Mouse (Mus musculus): ENCODE data around the gene Ptprf. TPM values are rescaled to one million over a fixed set of nuclear protein-coding genes. Genes with fewer than 3 reads are reported as not detected.
A peak's percentile ranks its signal among the peaks of the same experiment; 100 is the strongest.

The Ptprf gene
- polyA plus RNA-seq, 1 experiment from 2014 or later = 94.4 TPM

- 95% methylated on average over 15 of the region's 16 CpGs for WGBS
- Histone ChIP-seq H3K36me3 (peaks cover 91% of the 10 kb centered on the region), H3K9me3 (replicated peaks) (no peaks in the 10 kb centered on the region), H3K4me3 (no peak overlapping the region), H3K4me1 (peaks cover 24% of the 10 kb centered on the region), H3K27ac (replicated peaks) (no peak overlapping the region), H3K27me3 (ENCODE audit: low read depth, poor library complexity, severe bottlenecking) (no peaks in the 10 kb centered on the region)
- DNase-seq (ENCODE audit: low spot score) = no peak
These were observed 51.1 kb downstream of the Ptprf start for GRCm38 (mm10) chr4:118239960-118240689.

GRCm38 (mm10) chr4:118238666-118239065, 52.5 kb downstream of the Ptprf start:
- Histone ChIP-seq H3K27ac (replicated peaks) (peak overlapping the region; percentile 59), H3K4me3 (no peak overlapping the region), H3K36me3 (peaks cover 91% of the 10 kb centered on the region), H3K4me1 (peaks cover 24% of the 10 kb centered on the region), H3K27me3 (ENCODE audit: low read depth, poor library complexity, severe bottlenecking) (no peaks in the 10 kb centered on the region), H3K9me3 (replicated peaks) (no peaks in the 10 kb centered on the region)
- DNase-seq (ENCODE audit: low spot score) = no peak
- 91% methylated on average over 6 of the region's 6 CpGs for WGBS

GRCm38 (mm10) chr4:118236871-118237270, 54.3 kb downstream of the Ptprf start:
- Histone ChIP-seq H3K4me1 (peaks cover 24% of the 10 kb centered on the region), H3K4me3 (no peak overlapping the region), H3K27me3 (ENCODE audit: low read depth, poor library complexity, severe bottlenecking) (no peaks in the 10 kb centered on the region), H3K36me3 (peaks cover 91% of the 10 kb centered on the region), H3K27ac (replicated peaks) (no peak overlapping the region), H3K9me3 (replicated peaks) (no peaks in the 10 kb centered on the region)
- 74% methylated on average over 9 of the region's 9 CpGs for WGBS
- DNase-seq (ENCODE audit: low spot score) = no peak

DNA sequence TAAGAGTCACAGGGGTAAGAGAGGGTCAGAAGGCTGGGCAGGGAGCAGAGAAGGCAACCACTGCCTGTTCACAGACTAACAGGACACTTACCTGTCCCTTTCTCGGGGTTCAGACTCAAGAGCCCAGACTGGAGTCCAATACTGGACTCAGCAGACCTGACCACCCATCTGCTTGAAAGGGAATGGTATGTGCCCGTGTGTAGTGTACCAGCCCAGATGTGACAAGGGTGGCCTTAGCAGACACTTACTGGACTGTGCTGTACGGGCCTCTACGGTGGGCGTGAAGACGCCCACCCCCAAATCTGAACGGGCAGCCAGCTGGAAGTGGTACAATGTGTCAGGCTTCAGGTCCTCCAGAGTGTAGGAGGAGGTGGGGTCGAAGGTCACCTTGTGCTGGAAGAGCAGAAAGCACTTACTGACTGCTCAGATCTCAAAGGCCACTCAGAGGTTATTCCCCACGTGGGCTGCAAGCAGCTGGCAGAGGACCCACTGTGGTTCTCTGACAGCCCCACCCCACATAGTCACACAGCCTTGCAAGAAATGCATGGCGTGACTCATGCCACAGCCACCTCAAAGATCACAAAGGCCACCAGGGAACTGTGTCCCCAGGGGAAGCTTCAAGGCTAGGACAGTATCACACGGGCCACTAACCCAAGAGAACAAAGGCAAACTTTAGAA, 56.4 kb downstream of the Ptprf start:
- Histone ChIP-seq H3K9me3 (replicated peaks) (no peaks in the 10 kb centered on the region), H3K4me1 (peaks cover 24% of the 10 kb centered on the region), H3K36me3 (peaks cover 94% of the 10 kb centered on the region), H3K27ac (replicated peaks) (peak overlapping the region; percentile 24; the same call in 1 of the 2 replicates), H3K27me3 (ENCODE audit: low read depth, poor library complexity, severe bottlenecking) (no peaks in the 10 kb centered on the region), H3K4me3 (no peak overlapping the region)
- WGBS = 82% methylated on average over 11 of the region's 11 CpGs
- DNase-seq (ENCODE audit: low spot score) = no peak

GRCm38 (mm10) chr4:118233886-118234285, 57.3 kb downstream of the Ptprf start:
- WGBS = 87% methylated on average over 2 of the region's 2 CpGs
- DNase-seq (ENCODE audit: low spot score) = no peak
- no peaks in the 10 kb centered on the region for H3K9me3 ChIP-seq (replicated peaks)
- H3K4me1 ChIP-seq = peaks cover 25% of the 10 kb centered on the region
- no peak overlapping the region for H3K4me3 ChIP-seq
- no peak overlapping the region for H3K27ac ChIP-seq (replicated peaks)
- no peaks in the 10 kb centered on the region for H3K27me3 ChIP-seq (ENCODE audit: low read depth, poor library complexity, severe bottlenecking)
- peaks cover 100% of the 10 kb centered on the region for H3K36me3 ChIP-seq

DNA sequence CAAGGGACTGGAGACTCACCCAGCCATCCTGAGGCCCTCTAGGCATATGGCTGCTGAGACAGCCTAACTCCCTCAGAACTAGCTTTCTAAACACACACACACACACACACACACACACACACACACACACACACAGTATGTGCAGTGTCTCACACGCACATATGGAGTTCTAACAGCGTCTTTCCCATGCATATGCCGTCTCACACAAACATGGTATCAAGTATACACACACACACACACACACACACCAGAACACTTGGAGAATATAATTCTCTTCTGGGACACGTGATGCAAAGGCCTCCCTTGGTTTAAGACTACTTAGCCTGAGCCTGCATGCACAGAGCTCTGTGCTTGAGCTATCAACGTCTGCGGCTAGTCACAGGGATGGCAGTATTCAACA, 59.3 kb downstream of the Ptprf start:
- H3K36me3 ChIP-seq = peaks cover 100% of the 10 kb centered on the region
- no peaks in the 10 kb centered on the region for H3K9me3 ChIP-seq (replicated peaks)
- no peak for DNase-seq (ENCODE audit: low spot score)
- 0 out of 2 replicates have a peak, but pooled peaks cover 5% of the 10 kb centered on the region for H3K4me1 ChIP-seq
- H3K4me3 ChIP-seq = no peak overlapping the region
- 87% methylated on average over 6 of the region's 6 CpGs for WGBS
- H3K27ac ChIP-seq (replicated peaks) = no peak overlapping the region
- H3K27me3 ChIP-seq (ENCODE audit: low read depth, poor library complexity, severe bottlenecking) = no peaks in the 10 kb centered on the region

DNA sequence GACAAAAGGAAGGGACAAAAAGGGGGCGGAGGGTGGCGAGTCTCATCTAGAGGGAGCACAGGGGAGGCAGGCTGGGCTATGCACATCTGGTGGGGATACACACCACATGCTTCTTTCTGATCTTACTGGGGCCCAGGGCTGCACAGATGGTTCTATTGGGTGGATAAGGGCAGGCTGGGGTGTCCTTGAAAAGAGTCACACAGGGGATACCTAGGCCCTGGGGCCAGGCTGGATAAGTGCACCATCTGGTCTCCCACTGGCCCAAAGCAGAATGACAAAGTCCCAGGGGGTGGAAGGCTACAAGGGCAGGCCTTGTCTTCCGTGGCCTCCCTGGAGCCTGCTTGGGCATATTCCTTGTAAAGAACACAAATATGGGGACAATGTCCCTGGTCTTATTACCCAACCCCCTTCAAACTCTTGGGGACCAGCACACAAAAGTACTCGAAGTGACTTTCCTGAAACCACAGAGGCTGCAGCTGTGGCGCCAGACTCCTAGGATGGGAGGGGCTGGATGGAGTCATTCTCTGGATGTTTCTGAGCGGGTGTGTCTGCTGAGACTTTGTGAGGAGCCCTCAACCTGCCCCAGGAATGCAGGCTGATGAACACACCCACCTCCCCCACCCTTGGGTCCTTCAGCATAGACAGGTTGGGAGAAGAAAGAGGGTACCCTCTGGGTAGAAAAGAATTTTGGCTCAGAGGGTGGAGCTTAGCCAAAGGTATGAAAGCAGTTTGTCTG, 62.0 kb downstream of the Ptprf start:
- Histone ChIP-seq H3K36me3 (peaks cover 100% of the 10 kb centered on the region), H3K27ac (replicated peaks) (peak overlapping the region; percentile 33; the same call in 1 of the 2 replicates), H3K27me3 (ENCODE audit: low read depth, poor library complexity, severe bottlenecking) (no peaks in the 10 kb centered on the region), H3K4me3 (no peak overlapping the region), H3K4me1 (0 out of 2 replicates have a peak, but pooled peaks cover 2% of the 10 kb centered on the region), H3K9me3 (replicated peaks) (no peaks in the 10 kb centered on the region)
- 84% methylated on average over 6 of the region's 6 CpGs for WGBS
- DNase-seq (ENCODE audit: low spot score) = no peak

- no peak for DNase-seq (ENCODE audit: low spot score)
- H3K4me1 ChIP-seq = 0 out of 2 replicates have a peak, but pooled peaks cover 2% of the 10 kb centered on the region
- H3K9me3 ChIP-seq (replicated peaks) = no peaks in the 10 kb centered on the region
- 89% methylated on average over 12 of the region's 12 CpGs for WGBS
- H3K4me3 ChIP-seq = no peak overlapping the region
- no peak overlapping the region; the same call in 1 of the 2 replicates for H3K27ac ChIP-seq (replicated peaks)
- no peaks in the 10 kb centered on the region for H3K27me3 ChIP-seq (ENCODE audit: low read depth, poor library complexity, severe bottlenecking)
- H3K36me3 ChIP-seq = peaks cover 100% of the 10 kb centered on the region
These were observed 63.8 kb downstream of the Ptprf start for GRCm38 (mm10) chr4:118227398-118227797.

DNA sequence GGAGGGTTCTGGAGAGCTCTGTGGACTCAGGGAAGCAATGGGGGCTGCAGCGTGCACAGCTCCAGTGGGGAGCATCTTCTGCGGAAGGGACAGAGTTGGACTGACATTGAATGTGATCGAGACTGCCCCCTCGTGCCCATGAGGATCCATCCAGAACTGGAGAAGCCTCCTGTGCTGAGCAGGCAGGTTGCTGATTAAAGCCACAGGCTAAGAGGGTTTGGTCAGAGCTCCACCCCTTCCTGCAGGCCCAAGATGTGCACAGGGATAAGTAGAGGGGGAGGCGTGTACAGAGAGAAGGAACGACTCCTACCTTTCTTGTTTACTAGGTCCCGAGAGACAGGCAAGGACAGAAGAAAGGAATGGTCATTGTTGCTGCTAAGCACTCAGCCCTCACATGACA, 69.9 kb downstream of the Ptprf start:
- WGBS = 83% methylated on average over 7 of the region's 7 CpGs
- Histone ChIP-seq H3K27me3 (ENCODE audit: low read depth, poor library complexity, severe bottlenecking) (no peaks in the 10 kb centered on the region), H3K4me1 (no peaks in the 10 kb centered on the region), H3K4me3 (no peak overlapping the region), H3K27ac (replicated peaks) (no peak overlapping the region), H3K9me3 (replicated peaks) (no peaks in the 10 kb centered on the region), H3K36me3 (peaks cover 100% of the 10 kb centered on the region)
- no peak for DNase-seq (ENCODE audit: low spot score)

DNA sequence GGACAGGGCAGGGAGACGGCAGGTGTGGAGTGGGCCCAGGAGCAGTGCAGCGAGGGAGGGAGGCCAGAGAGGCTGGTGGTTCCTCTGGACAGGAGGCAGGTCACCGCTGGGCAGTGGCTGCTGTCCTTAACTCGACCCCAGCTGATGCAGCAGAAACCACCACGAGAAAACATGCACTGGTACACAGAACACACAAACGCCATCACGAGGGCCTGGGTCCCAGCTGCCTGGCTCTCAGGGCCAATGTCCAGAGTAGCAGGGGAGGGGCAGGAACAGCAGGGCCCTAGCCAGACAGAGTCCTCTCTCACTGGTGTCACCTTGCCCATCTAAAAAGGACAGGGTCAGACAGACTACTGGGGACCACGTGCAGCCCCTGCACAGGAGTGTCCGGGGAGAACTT, 70.4 kb downstream of the Ptprf start:
- Histone ChIP-seq H3K9me3 (replicated peaks) (no peaks in the 10 kb centered on the region), H3K4me1 (no peaks in the 10 kb centered on the region), H3K27me3 (ENCODE audit: low read depth, poor library complexity, severe bottlenecking) (no peaks in the 10 kb centered on the region), H3K4me3 (no peak overlapping the region), H3K27ac (replicated peaks) (no peak overlapping the region), H3K36me3 (peaks cover 100% of the 10 kb centered on the region)
- 92% methylated on average over 9 of the region's 9 CpGs for WGBS
- DNase-seq (ENCODE audit: low spot score) = no peak

GRCm38 (mm10) chr4:118219487-118219886, 71.7 kb downstream of the Ptprf start:
- Histone ChIP-seq H3K36me3 (peaks cover 100% of the 10 kb centered on the region), H3K9me3 (replicated peaks) (no peaks in the 10 kb centered on the region), H3K4me3 (no peak overlapping the region), H3K27ac (replicated peaks) (no peak overlapping the region), H3K4me1 (no peaks in the 10 kb centered on the region), H3K27me3 (ENCODE audit: low read depth, poor library complexity, severe bottlenecking) (no peaks in the 10 kb centered on the region)
- no peak for DNase-seq (ENCODE audit: low spot score)
- 94% methylated on average over 6 of the region's 6 CpGs for WGBS

GRCm38 (mm10) chr4:118218521-118218920, 72.7 kb downstream of the Ptprf start:
- Histone ChIP-seq H3K9me3 (replicated peaks) (no peaks in the 10 kb centered on the region), H3K27ac (replicated peaks) (no peak overlapping the region), H3K4me1 (no peaks in the 10 kb centered on the region), H3K4me3 (no peak overlapping the region), H3K36me3 (peaks cover 100% of the 10 kb centered on the region), H3K27me3 (ENCODE audit: low read depth, poor library complexity, severe bottlenecking) (no peaks in the 10 kb centered on the region)
- no peak for DNase-seq (ENCODE audit: low spot score)
- WGBS = 88% methylated on average over 5 of the region's 5 CpGs

Data from midbrain, embryonic 10.5 days (tissue).